Mouse (Mus musculus) splenic B cell, adult 2 months (primary cell): ENCODE data around the gene Nfu1.
"Not testable (repeated sequence)": the region's sequence is repeated elsewhere in the genome, so short reads cannot be mapped to it uniquely, and the experiment has no call there.

ENCODE experiments used
- DNase-seq: peaks from one replicate; pipeline ENCODE4 v3.0.0-alpha.2; 2011; ENCODE audit warnings: low read depth, low spot score
- H3K27me3 ChIP-seq: 2 replicates; pipeline ENCODE4 v1.6.1; 2012; ENCODE audit warnings: mild to moderate bottlenecking, low read length, moderate library complexity, mixed read lengths; ENCODE audit not compliant: control insufficient read depth, poor library complexity, insufficient read depth, severe bottlenecking
- H3K36me3 ChIP-seq: 2 replicates; pipeline ENCODE4 v1.6.1; 2012; ENCODE audit warnings: mild to moderate bottlenecking, low read length, moderate library complexity, mixed read lengths; ENCODE audit not compliant: control insufficient read depth, poor library complexity, insufficient read depth, severe bottlenecking

Gene Nfu1

DNA sequence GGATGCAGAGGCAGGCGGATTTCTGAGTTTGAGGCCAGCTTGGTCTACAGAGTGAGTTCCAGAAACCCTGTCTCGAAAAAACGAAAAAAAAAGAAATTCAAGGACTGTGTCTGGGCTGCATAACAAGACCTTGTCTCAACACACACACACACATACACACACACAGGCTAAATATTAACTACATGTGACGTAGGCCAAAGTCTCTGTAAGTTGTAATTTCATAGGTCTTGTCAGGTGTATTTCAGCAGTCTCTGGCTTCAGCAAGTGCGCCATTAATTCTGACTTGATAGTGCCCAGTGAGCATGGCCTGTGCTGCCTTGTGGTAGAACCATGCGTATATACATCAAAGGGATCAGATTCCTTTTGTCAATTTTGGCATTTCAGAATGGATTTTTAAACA is 7.0 kb upstream of the Nfu1 start:
- H3K27me3 ChIP-seq = no peaks in the 10 kb centered on the region
- no peak for DNase-seq
- H3K36me3 ChIP-seq = no peaks in the 10 kb centered on the region

GRCm38 (mm10) chr6:87002521-87003055 is 6.4 kb upstream of the Nfu1 start:
- DNase-seq = peak; percentile 96
- H3K27me3 ChIP-seq = no peaks in the 10 kb centered on the region
- H3K36me3 ChIP-seq = no peaks in the 10 kb centered on the region

- Histone ChIP-seq H3K27me3 (no peaks in the 10 kb centered on the region), H3K36me3 (no peaks in the 10 kb centered on the region)
- no peak for DNase-seq
These were observed 4.9 kb upstream of the Nfu1 start for GRCm38 (mm10) chr6:87004099-87004498.

DNA sequence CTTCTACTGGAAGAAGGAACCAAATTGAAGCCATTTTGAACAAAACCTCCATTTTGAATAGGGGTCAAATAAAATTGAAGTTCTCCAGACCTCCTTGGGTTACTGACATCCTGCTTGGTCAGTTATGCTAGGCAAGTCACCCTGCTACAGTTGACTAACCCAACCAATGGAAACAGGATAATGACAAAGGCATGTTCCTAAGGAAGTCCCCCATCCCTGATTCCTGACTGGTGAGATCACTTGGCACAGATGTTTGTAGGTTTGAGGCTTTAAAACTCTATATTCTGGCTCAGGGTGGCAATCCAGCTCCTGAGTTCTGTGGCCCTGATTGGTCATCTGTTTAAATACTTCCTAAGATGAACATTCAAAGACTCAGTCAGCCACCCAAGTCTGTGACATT is 3.5 kb upstream of the Nfu1 start:
- Histone ChIP-seq H3K36me3 (no peaks in the 10 kb centered on the region), H3K27me3 (no peaks in the 10 kb centered on the region)
- no peak for DNase-seq

DNA sequence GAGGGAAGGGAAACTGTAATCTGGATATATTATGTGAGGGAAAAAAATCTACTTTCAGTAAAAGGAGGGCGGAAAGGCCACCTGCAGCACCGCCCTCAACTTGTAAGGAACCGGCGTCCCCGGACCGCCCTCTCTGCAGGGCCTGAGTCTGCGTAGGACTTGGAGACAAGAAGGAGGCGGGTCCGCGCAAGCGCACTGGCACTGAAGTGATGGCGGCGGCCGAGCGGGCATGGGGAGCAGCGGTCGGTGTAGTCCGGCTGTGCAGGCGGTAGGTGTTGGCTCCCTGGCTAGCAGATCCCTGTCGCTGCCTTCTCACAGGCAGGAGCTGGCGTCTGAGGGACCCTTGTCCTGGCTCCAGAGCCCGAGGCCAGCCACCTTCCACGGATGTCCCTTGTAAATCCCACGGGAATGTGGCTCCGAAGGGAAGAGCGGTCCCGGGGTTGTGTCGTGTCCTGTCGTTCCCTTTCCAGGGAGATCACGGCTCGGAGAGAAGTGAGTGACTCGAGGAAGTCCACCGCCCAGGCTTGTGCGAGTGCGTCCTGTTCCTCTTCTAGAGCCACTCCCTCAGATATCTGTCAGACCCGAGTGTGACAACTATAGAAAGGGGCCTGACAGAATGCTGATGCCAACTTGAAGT is 774 bp downstream of the Nfu1 start:
- peak; percentile 96 for DNase-seq
- Histone ChIP-seq H3K36me3 (peaks cover 10% of the 10 kb centered on the region), H3K27me3 (no peaks in the 10 kb centered on the region)

GRCm38 (mm10) chr6:87016916-87017315 is 7.9 kb downstream of the Nfu1 start:
- peaks cover 41% of the 10 kb centered on the region for H3K36me3 ChIP-seq
- peak; percentile 79 for DNase-seq
- H3K27me3 ChIP-seq = no peaks in the 10 kb centered on the region

DNA sequence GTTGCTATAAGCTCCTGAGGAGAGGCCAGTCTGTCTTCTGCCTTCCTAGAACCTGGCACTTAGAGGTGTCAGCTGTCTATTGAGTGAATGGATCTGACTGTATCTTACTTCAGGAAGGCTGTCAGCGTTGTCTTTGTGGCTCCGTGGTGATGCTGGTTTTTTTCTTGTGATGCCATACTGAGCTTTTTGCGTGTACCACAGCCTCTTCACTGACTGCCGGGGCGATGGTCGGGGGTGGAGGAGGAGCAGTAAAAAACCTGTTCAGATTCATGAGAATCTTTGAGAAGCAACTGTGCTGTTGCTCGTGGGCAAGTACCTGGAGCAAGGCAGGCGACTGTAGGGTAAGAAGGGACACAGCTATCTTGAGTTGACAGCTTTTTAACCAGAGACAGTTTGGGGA is 9.8 kb downstream of the Nfu1 start:
- Histone ChIP-seq H3K27me3 (no peaks in the 10 kb centered on the region), H3K36me3 (peaks cover 46% of the 10 kb centered on the region)
- no peak for DNase-seq

GRCm38 (mm10) chr6:87021791-87022190 is 12.8 kb downstream of the Nfu1 start:
- Histone ChIP-seq H3K27me3 (no peaks in the 10 kb centered on the region), H3K36me3 (peaks cover 44% of the 10 kb centered on the region)
- no peak for DNase-seq

GRCm38 (mm10) chr6:87026980-87027379 is 17.9 kb downstream of the Nfu1 start:
- no peak for DNase-seq
- Histone ChIP-seq H3K27me3 (no peaks in the 10 kb centered on the region), H3K36me3 (peaks cover 23% of the 10 kb centered on the region; the same call in 1 of the 2 replicates)

GRCm38 (mm10) chr6:87028881-87029280 is 19.8 kb downstream of the Nfu1 start:
- DNase-seq = no peak
- Histone ChIP-seq H3K36me3 (peaks cover 13% of the 10 kb centered on the region; the same call in 1 of the 2 replicates), H3K27me3 (no peaks in the 10 kb centered on the region)

GRCm38 (mm10) chr6:87031310-87031709 is 22.3 kb downstream of the Nfu1 start:
- not testable (repeated sequence) for DNase-seq, H3K36me3 ChIP-seq, H3K27me3 ChIP-seq

DNA sequence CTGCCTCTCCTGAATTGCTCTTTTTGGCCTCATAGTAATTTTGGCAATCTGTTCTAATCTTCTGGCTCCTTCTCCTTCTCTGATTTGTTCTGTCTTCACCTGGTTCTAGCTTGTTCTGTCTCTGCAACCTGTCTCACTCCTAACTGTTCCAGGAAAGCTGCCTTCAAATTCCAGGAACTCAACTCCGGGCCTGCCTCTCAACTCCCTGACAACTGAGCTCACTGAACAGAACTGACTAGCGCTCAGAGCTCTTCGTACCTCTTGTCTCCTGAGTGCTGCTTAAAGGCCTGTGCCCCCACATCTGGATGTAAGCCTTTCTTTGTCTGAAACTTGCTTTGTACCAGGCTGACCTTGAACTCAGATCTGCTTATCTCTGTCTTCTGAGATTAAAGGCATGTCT is 23.4 kb downstream of the Nfu1 start:
- no peak for DNase-seq
- Histone ChIP-seq H3K36me3 (peaks cover 7% of the 10 kb centered on the region; the same call in 1 of the 2 replicates), H3K27me3 (no peaks in the 10 kb centered on the region)

DNA sequence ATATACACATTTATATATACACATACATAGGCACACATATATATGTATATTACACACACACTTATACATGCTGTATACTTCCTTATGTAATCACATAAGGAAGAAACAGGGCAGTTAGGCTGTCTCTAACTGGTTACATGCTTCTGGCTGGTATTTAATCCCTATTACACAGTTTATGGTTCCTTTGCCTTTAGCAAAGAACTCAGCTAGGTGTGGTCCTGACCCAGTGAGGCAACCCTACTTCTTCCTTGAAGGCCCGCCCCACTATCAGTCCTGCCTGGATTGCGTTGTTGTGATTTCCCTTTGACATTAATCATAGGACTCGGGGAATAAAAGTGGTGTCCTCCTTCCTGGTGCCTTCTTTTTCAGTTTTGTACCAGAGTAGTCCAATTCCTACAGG is 25.4 kb downstream of the Nfu1 start:
- no peaks in the 10 kb centered on the region for H3K36me3 ChIP-seq
- DNase-seq = no peak
- no peaks in the 10 kb centered on the region for H3K27me3 ChIP-seq

DNA sequence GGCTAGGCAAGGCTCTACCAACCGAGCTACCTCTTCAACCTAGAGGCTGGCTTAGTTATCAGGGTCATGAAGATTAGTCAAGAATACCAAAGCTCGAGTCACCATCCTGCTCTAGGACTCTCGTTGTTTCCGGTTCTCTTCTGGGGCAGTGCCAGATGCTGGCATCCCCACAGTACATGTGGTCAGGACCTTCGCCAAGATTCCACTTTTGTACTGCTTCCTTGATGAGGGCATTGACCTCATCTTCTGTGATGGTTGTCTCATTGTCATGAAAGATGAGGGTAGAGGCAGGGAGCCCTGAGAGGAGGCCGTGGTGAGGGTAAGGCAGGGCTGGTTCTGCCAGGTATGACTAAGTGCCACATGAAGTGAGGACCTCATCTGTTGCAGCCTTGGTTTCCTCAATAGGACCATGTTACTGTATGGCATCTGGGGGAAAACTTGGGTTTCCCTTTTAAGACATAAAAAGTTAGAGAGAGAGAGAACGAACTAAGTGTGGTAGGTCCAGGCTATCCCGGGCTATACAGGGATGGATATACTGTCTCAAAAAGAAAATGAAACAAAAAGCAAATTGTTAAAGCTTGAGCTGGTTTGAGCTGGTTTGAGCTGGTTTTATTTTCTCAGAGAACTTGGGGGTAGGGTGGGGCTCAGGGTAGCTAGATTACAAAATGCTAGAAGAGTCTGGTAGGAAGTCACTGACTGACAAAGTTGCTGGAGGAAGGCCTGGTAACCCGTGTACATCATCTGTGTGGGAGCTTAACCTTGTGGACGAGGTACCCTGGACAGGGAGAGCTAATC is 29.0 kb downstream of the Nfu1 start:
- peak; percentile 15 for DNase-seq

DNA sequence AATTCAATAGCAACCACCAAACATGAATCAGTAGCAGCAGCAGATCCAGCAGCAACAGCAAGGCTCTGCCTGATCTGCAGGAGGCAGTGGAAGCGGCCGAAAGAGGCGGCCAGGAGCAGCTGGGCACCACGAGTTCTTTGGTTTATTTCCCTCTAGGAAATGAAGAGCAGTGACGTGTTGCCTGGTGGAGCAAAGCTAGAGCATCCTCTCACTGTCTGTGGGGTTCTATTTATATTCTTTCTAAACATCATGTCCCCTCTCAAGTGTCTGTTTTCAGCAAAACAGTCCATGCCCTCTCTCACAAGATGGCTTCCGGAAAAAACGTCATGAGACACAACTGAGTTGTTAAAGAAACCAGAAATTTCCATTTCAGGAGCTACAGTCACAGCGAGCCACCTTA is 30.1 kb downstream of the Nfu1 start:
- Histone ChIP-seq H3K36me3 (no peaks in the 10 kb centered on the region), H3K27me3 (no peaks in the 10 kb centered on the region)
- no peak for DNase-seq

More for the DNA sequence above, 29.0 kb downstream of the Nfu1 start:
- H3K27me3 ChIP-seq = no peaks in the 10 kb centered on the region
- no peaks in the 10 kb centered on the region for H3K36me3 ChIP-seq
